Mouse (Mus musculus) stomach, postnatal 0 days (tissue): ENCODE data around the gene Psmc5. TPM values are rescaled to one million over a fixed set of nuclear protein-coding genes. Genes with fewer than 3 reads are reported as not detected.

Experiments
- ATAC-seq: fragments of 200-750 bp; cut with Nextera tagmentation; 2 replicates; pipeline ENCODE4 v1.8.0; 2017; ENCODE audit not compliant: low FRiP score, low TSS enrichment
- DNase-seq: peaks from one replicate; pipeline ENCODE4 v3.0.0-alpha.2; 2016; ENCODE audit warnings: low spot score
- H3K27ac ChIP-seq: fragments of 300-500 bp; sonication (generic); replicated peaks from 2 replicates; pipeline ENCODE4 v1.5.1; 2014; ENCODE audit warnings: mild to moderate bottlenecking, control low read depth
- H3K27me3 ChIP-seq: fragments of 300-500 bp; sonication (generic); 2 replicates; pipeline ENCODE4 v1.6.1; 2014; ENCODE audit warnings: low read length; ENCODE audit not compliant: control insufficient read depth, insufficient read depth
- H3K36me3 ChIP-seq: fragments of 300-500 bp; sonication (generic); 2 replicates; pipeline ENCODE4 v1.6.1; 2014; ENCODE audit warnings: low read length, mixed read lengths; ENCODE audit not compliant: control insufficient read depth, insufficient read depth
- H3K4me1 ChIP-seq: fragments of 300-500 bp; sonication (generic); replicated peaks from 2 replicates; pipeline ENCODE4 v1.6.1; 2014; ENCODE audit warnings: antibody characterized with exemption; ENCODE audit not compliant: control insufficient read depth, insufficient read depth
- H3K4me2 ChIP-seq: fragments of 300-500 bp; sonication (generic); replicated peaks from 2 replicates; pipeline ENCODE4 v1.6.1; 2014; ENCODE audit warnings: low read depth, mild to moderate bottlenecking, control low read depth, moderate library complexity
- H3K4me3 ChIP-seq: fragments of 300-500 bp; sonication (generic); 2 replicates; pipeline ENCODE4 v1.5.1; 2014; ENCODE audit warnings: low read depth, low read length, control low read depth
- H3K9ac ChIP-seq: fragments of 300-500 bp; sonication (generic); 2 replicates; pipeline ENCODE4 v1.6.1; 2014; ENCODE audit warnings: mild to moderate bottlenecking, low read length, control low read depth, mixed read lengths
- H3K9me3 ChIP-seq: fragments of 300-500 bp; sonication (generic); 2 replicates; pipeline ENCODE4 v1.6.1; 2016; ENCODE audit warnings: low read length; ENCODE audit not compliant: control insufficient read depth
- CTCF ChIP-seq: IDR thresholded peaks from 2 replicates; pipeline ENCODE4 v1.5.1; 2016; ENCODE audit warnings: antibody characterized with exemption, low read depth, mild to moderate bottlenecking, moderate library complexity
- EP300 ChIP-seq: optimal IDR thresholded peaks from 2 replicates; pipeline ENCODE3; 2016; ENCODE audit warnings: antibody characterized with exemption
- WGBS: fragments of 180-500 bp; shearing (Covaris S2); extraction: QIAGEN DNeasy Blood & Tissue Kit; methylation state at CpG from one replicate; pipeline ENCODE4 v1.1.7; 2014; 5-methylcytosine and 5-hydroxymethylcytosine counted together
- polyA plus RNA-seq: library from polyadenylated mRNA; unstranded; fragments of >200 nt; fragmentation: Nextera tagmentation; extraction: Ambion mirVana; gene quantifications from 2 replicates; pipeline ENCODE4 v1.2.1, GENCODE M21; 2015

Gene Psmc5
- polyA plus RNA-seq, 1 experiment from 2014 or later = 202 TPM

DNA sequence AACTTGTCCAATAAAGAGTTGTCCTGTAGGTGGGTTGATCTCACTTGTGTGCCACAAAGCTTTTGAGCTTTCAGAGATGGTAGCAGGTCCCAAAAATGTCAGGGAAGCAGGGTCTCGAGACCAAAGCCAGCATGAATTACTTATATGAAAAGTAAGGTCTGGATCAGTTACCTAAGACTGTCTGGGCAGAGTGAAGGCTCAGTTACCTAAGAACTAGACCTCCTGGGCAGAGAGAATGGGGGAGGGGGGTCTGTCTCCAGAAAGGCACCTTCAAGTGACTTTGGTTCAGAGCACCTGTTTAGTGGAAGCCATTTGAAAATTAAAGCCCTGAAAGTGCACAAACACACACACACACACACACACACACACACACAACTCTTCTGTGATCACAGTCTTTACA, 18.4 kb downstream of the Psmc5 start:
- ATAC-seq (no peak), DNase-seq (no peak)
- Histone ChIP-seq H3K9me3 (no peaks in the 10 kb centered on the region), H3K4me2 (no peak overlapping the region), H3K27me3 (no peaks in the 10 kb centered on the region), H3K4me3 (no peak overlapping the region), H3K9ac (no peak overlapping the region), H3K36me3 (no peaks in the 10 kb centered on the region), H3K27ac (no peak overlapping the region; the same call in 1 of the 2 replicates), H3K4me1 (peaks cover 11% of the 10 kb centered on the region)
- 84% methylated on average over 1 of the region's 1 CpGs for WGBS
- TF ChIP-seq EP300 (no peak), CTCF (no peak)

DNA sequence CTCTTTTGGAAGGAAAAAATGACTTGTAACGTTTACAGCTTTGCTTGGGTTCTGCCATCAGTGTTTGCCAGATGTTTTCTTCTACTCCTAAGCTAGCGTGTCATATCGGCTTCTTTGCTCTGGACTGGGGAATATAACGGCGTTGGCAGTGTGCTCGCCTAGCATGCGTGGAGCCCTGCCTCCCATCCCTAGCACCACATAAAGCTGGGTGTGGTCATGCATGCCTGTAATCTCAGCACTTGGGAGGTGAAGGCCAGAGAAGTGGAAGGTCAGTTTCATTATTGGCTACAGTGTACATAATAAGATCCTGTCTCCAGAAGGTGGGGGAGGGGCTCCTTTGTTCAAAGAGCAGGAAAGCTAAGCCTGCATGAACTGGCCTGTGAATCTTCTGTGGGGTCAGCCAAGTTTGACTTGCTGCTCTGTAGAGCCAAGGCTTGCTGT, 19.0 kb downstream of the Psmc5 start:
- Histone ChIP-seq H3K36me3 (no peaks in the 10 kb centered on the region), H3K4me3 (no peak overlapping the region), H3K4me1 (peaks cover 11% of the 10 kb centered on the region), H3K9me3 (no peaks in the 10 kb centered on the region), H3K27me3 (no peaks in the 10 kb centered on the region), H3K27ac (peak overlapping the region; percentile 9; the same call in 1 of the 2 replicates), H3K9ac (no peak overlapping the region), H3K4me2 (no peak overlapping the region)
- ATAC-seq (peak; percentile 13; the same call in 1 of the 2 replicates), DNase-seq (peak; percentile 48)
- TF ChIP-seq CTCF = no peak
- 31% methylated on average over 7 of the region's 7 CpGs for WGBS

DNA sequence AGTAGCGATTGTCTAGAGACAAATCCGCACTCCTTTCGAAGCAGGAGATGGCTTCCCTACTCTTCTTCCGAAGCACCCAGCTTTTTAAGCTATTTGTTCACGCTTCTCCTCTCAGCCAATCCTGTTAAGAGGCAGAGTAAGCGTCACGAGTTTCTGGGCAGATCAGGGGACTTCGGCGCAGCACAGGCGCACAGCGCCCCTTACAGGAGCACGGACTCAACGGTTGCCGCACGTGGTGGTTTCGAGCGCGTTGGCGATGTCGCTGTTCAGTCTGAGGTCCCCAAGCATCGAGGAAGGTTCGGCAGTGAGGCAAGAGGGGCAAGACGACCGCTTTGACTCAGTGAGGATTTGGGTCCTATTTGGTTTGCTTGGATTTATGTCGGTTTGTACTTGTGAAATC, 20.5 kb downstream of the Psmc5 start, which contains the start of gene Tcam1:
Tcam1 (plus strand) TSS at position 219 of the 400 bp plus-strand sequence.
- Histone ChIP-seq H3K4me3 (no peak within 1 kb of the TSS), H3K4me2 (0 out of 2 replicates have a peak within 1 kb of the TSS, but pooled peaks have one; percentile 14), H3K27ac (peak within 1 kb of the TSS; percentile 56), H3K9ac (no peak within 1 kb of the TSS), H3K4me1 (peaks cover 3% of the 10 kb centered on the region), H3K36me3 (no peaks in the 10 kb centered on the region), H3K27me3 (no peaks in the 10 kb centered on the region), H3K9me3 (no peaks in the 10 kb centered on the region)
- TF ChIP-seq CTCF (peak; percentile 94), EP300 (no peak)
- WGBS = 2% methylated on average over 25 of the region's 25 CpGs
- DNase-seq = peak; percentile 96
- ATAC-seq = peak; percentile 69

- Histone ChIP-seq H3K27me3 (no peaks in the 10 kb centered on the region), H3K9ac (no peak overlapping the region), H3K9me3 (no peaks in the 10 kb centered on the region), H3K36me3 (no peaks in the 10 kb centered on the region), H3K4me1 (no peaks in the 10 kb centered on the region), H3K4me2 (no peak overlapping the region), H3K27ac (no peak overlapping the region), H3K4me3 (no peak overlapping the region)
- no peak for DNase-seq
- 79% methylated on average over 6 of the region's 6 CpGs for WGBS
- TF ChIP-seq CTCF (no peak), EP300 (no peak)
- ATAC-seq = no peak
Observed at GRCm38 (mm10) chr11:106282452-106282851, 26.5 kb downstream of the Psmc5 start.

- Histone ChIP-seq H3K4me3 (no peak overlapping the region), H3K9ac (no peak overlapping the region), H3K4me2 (no peak overlapping the region), H3K27me3 (no peaks in the 10 kb centered on the region), H3K27ac (no peak overlapping the region), H3K36me3 (no peaks in the 10 kb centered on the region), H3K4me1 (no peaks in the 10 kb centered on the region), H3K9me3 (no peaks in the 10 kb centered on the region)
- no peak for TF ChIP-seq CTCF
- TF ChIP-seq EP300 = no peak
- DNase-seq = no peak
- ATAC-seq = no peak
- WGBS = 79% methylated on average over 4 of the region's 4 CpGs
Observed at GRCm38 (mm10) chr11:106283371-106283770, 27.4 kb downstream of the Psmc5 start.

DNA sequence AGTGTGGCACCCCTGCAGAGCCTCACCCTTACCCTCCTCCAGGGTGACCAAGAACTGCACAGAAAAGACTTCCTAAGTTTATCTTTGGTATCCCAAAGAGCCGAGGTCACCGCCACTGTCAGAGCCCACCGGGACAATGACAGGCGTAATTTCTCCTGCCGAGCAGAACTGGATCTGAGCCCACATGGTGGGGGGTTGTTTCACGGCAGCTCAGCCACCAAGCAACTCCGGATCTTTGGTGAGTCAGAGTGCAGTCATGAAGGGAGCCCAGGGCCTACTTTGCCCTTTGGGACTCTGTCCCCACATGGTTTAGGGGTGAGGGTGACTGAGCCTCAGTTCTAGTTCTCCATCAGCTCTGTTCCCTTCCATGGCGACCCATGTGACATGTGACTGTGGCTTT, 28.2 kb downstream of the Psmc5 start:
- no peak for TF ChIP-seq EP300
- TF ChIP-seq CTCF = no peak
- Histone ChIP-seq H3K27me3 (no peaks in the 10 kb centered on the region), H3K36me3 (no peaks in the 10 kb centered on the region), H3K9me3 (no peaks in the 10 kb centered on the region), H3K27ac (no peak overlapping the region), H3K4me2 (no peak overlapping the region), H3K9ac (no peak overlapping the region), H3K4me3 (no peak overlapping the region), H3K4me1 (no peaks in the 10 kb centered on the region)
- ATAC-seq (no peak), DNase-seq (no peak)
- WGBS = 60% methylated on average over 8 of the region's 8 CpGs
